14 mouse cellular contexts compared by ENCODE assay signal in genomic region chr9:68656796-68657130, GRCm38 (mm10). TPM values are rescaled to one million over a fixed set of nuclear protein-coding genes. Genes with fewer than 3 reads are reported as not detected.
DNase-seq lines count a peak whose midpoint lies in the region; ATAC-seq and TF ChIP-seq lines count a peak whose summit lies in the region.
"Had no signal": no experiment of that assay in that cellular context is flagged by ENCODE, and none has a peak within 500 bp of the region (broad histone marks: within the 10 kb centered on the region; RNA-seq: fewer than 3 reads in every experiment).

No protein-coding gene starts in this region.

- H3K4me2 ChIP-seq in hindbrain, embryonic 14.5 days (replicated peaks): peak overlapping the region; percentile 86; the same call in 1 of the 2 replicates
- no peak overlapping the region for H3K4me2 ChIP-seq in hindbrain, embryonic 12.5 days (replicated peaks)
- H3K4me2 ChIP-seq in midbrain, embryonic 13.5 days (replicated peaks): 0 out of 2 replicates have a peak overlapping the region, but pooled peaks have one; percentile 73
- H3K4me2 ChIP-seq in hindbrain, embryonic 16.5 days (ENCODE audit: low read length): peak overlapping the region; percentile 21
- H3K4me2 ChIP-seq in liver, postnatal 0 days (ENCODE audit: low read depth, low read length): no peak overlapping the region
- H3K4me2 ChIP-seq: heart, embryonic 13.5 days had no signal

- H3K4me1 ChIP-seq in hindbrain, embryonic 14.5 days (replicated peaks; ENCODE audit: control insufficient read depth, insufficient read depth, low read length): peaks cover 7% of the 10 kb centered on the region
- peaks cover 16% of the 10 kb centered on the region for H3K4me1 ChIP-seq in hindbrain, embryonic 12.5 days
- H3K4me1 ChIP-seq in midbrain, embryonic 13.5 days (replicated peaks): peaks cover 26% of the 10 kb centered on the region
- H3K4me1 ChIP-seq in midbrain, embryonic 10.5 days: peaks cover 42% of the 10 kb centered on the region
- peaks cover 10% of the 10 kb centered on the region for H3K4me1 ChIP-seq in hindbrain, embryonic 16.5 days (ENCODE audit: control insufficient read depth, insufficient read depth, low read depth, low read length)
- 0 out of 2 replicates have a peak, but pooled peaks cover 5% of the 10 kb centered on the region for H3K4me1 ChIP-seq in liver, postnatal 0 days (ENCODE audit: insufficient read depth)

- no peak for TF ChIP-seq EP300 in liver, postnatal 0 days (IDR thresholded peaks at IDR 0.05; ENCODE audit: low read depth)

- no peak overlapping the region for H3K9ac ChIP-seq in hindbrain, embryonic 14.5 days
- H3K9ac ChIP-seq in hindbrain, embryonic 12.5 days: no peak overlapping the region
- H3K9ac ChIP-seq in midbrain, embryonic 13.5 days (replicated peaks): no peak overlapping the region
- no peak overlapping the region for H3K9ac ChIP-seq in hindbrain, embryonic 16.5 days (ENCODE audit: low read depth, low read length)
- no peak overlapping the region for H3K9ac ChIP-seq in liver, postnatal 0 days (replicated peaks)
- H3K9ac ChIP-seq: embryonic facial prominence, embryonic 12.5 days; forebrain, embryonic 15.5 days; heart, embryonic 13.5 days had no signal

- 51% methylated on average over 6 of the region's 6 CpGs for WGBS in hindbrain, embryonic 14.5 days
- WGBS in hindbrain, embryonic 12.5 days: 49% methylated on average over 6 of the region's 6 CpGs
- WGBS in midbrain, embryonic 13.5 days: 47% methylated on average over 6 of the region's 6 CpGs
- 48% methylated on average over 6 of the region's 6 CpGs for WGBS in midbrain, embryonic 10.5 days
- 44% methylated on average over 6 of the region's 6 CpGs for WGBS in hindbrain, embryonic 16.5 days
- 57% methylated on average over 6 of the region's 6 CpGs for WGBS in liver, postnatal 0 days (ENCODE audit: insufficient replicate concordance)

- no peak overlapping the region for H3K4me3 ChIP-seq in hindbrain, embryonic 14.5 days (replicated peaks; ENCODE audit: low read length)
- no peak overlapping the region for H3K4me3 ChIP-seq in hindbrain, embryonic 12.5 days
- no peak overlapping the region for H3K4me3 ChIP-seq in midbrain, embryonic 13.5 days (replicated peaks)
- H3K4me3 ChIP-seq in midbrain, embryonic 10.5 days: no peak overlapping the region
- no peak overlapping the region for H3K4me3 ChIP-seq in hindbrain, embryonic 16.5 days (ENCODE audit: low read length)
- H3K4me3 ChIP-seq in liver, postnatal 0 days (ENCODE audit: low read depth, low read length): no peak overlapping the region
- H3K4me3 ChIP-seq: embryonic facial prominence, embryonic 12.5 days; forebrain, embryonic 15.5 days; heart, embryonic 13.5 days had no signal

- H3K27me3 ChIP-seq in hindbrain, embryonic 14.5 days (ENCODE audit: control insufficient read depth, insufficient read depth, low read length): no peaks in the 10 kb centered on the region
- no peaks in the 10 kb centered on the region; the same call in 1 of the 2 replicates for H3K27me3 ChIP-seq in hindbrain, embryonic 12.5 days
- no peaks in the 10 kb centered on the region for H3K27me3 ChIP-seq in midbrain, embryonic 13.5 days
- H3K27me3 ChIP-seq in midbrain, embryonic 10.5 days (ENCODE audit: low read depth, poor library complexity, severe bottlenecking): peaks cover 19% of the 10 kb centered on the region
- H3K27me3 ChIP-seq in hindbrain, embryonic 16.5 days (replicated peaks; ENCODE audit: control insufficient read depth, insufficient read depth, low read length): no peaks in the 10 kb centered on the region
- H3K27me3 ChIP-seq in liver, postnatal 0 days (ENCODE audit: insufficient read depth, low read length): peaks cover 22% of the 10 kb centered on the region
- H3K27me3 ChIP-seq: embryonic facial prominence, embryonic 12.5 days; forebrain, embryonic 15.5 days had no signal

- no peak for ATAC-seq in hindbrain, embryonic 14.5 days (ENCODE audit: low FRiP score)
- ATAC-seq in hindbrain, embryonic 12.5 days (ENCODE audit: low FRiP score): no peak
- no peak for ATAC-seq in midbrain, embryonic 13.5 days
- ATAC-seq in hindbrain, embryonic 16.5 days: no peak
- no peak for ATAC-seq in liver, postnatal 0 days
- ATAC-seq: forebrain, embryonic 15.5 days; intestine, embryonic 16.5 days had no signal

- H3K27ac ChIP-seq in hindbrain, embryonic 14.5 days: no peak overlapping the region
- H3K27ac ChIP-seq in hindbrain, embryonic 12.5 days: no peak overlapping the region
- no peak overlapping the region for H3K27ac ChIP-seq in midbrain, embryonic 13.5 days
- no peak overlapping the region for H3K27ac ChIP-seq in midbrain, embryonic 10.5 days (replicated peaks)
- H3K27ac ChIP-seq in hindbrain, embryonic 16.5 days (ENCODE audit: low read depth, low read length): no peak overlapping the region
- H3K27ac ChIP-seq in liver, postnatal 0 days (ENCODE audit: low read depth): no peak overlapping the region
- H3K27ac ChIP-seq: embryonic facial prominence, embryonic 12.5 days; forebrain, embryonic 15.5 days; heart, embryonic 13.5 days had no signal

- no peak for TF ChIP-seq CTCF in liver, postnatal 0 days (IDR thresholded peaks at IDR 0.05; ENCODE audit: low read depth)

- DNase-seq in cerebellum, postnatal 25 days: peak; percentile 34 to 46
- no peak for DNase-seq in cerebellum, postnatal 4 days (ENCODE audit: low spot score in 2 of 2)
- DNase-seq in hindbrain, embryonic 14.5 days (ENCODE audit: low spot score): no peak
- DNase-seq in midbrain, embryonic 10.5 days (ENCODE audit: low spot score): no peak
- DNase-seq in liver, postnatal 0 days: no peak
- DNase-seq: gastrocnemius, postnatal 10 days; heart, postnatal 36 days had no signal

- no peaks in the 10 kb centered on the region for H3K9me3 ChIP-seq in hindbrain, embryonic 14.5 days (ENCODE audit: control insufficient read depth, low read length)
- H3K9me3 ChIP-seq in hindbrain, embryonic 12.5 days (replicated peaks): no peaks in the 10 kb centered on the region
- no peaks in the 10 kb centered on the region for H3K9me3 ChIP-seq in midbrain, embryonic 13.5 days
- no peaks in the 10 kb centered on the region for H3K9me3 ChIP-seq in midbrain, embryonic 10.5 days (replicated peaks)
- no peaks in the 10 kb centered on the region for H3K9me3 ChIP-seq in hindbrain, embryonic 16.5 days (ENCODE audit: control insufficient read depth, low read length)
- H3K9me3 ChIP-seq in liver, postnatal 0 days (ENCODE audit: low read length): no peaks in the 10 kb centered on the region
- H3K9me3 ChIP-seq: embryonic facial prominence, embryonic 12.5 days; forebrain, embryonic 15.5 days; heart, embryonic 13.5 days had no signal

- no peaks in the 10 kb centered on the region for H3K36me3 ChIP-seq in hindbrain, embryonic 14.5 days (replicated peaks; ENCODE audit: control insufficient read depth, insufficient read depth)
- no peaks in the 10 kb centered on the region for H3K36me3 ChIP-seq in hindbrain, embryonic 12.5 days
- H3K36me3 ChIP-seq in midbrain, embryonic 13.5 days: no peaks in the 10 kb centered on the region
- H3K36me3 ChIP-seq in midbrain, embryonic 10.5 days: no peaks in the 10 kb centered on the region
- no peaks in the 10 kb centered on the region for H3K36me3 ChIP-seq in hindbrain, embryonic 16.5 days (ENCODE audit: control insufficient read depth, insufficient read depth, low read length)
- H3K36me3 ChIP-seq in liver, postnatal 0 days (replicated peaks; ENCODE audit: insufficient read depth, low read length): no peaks in the 10 kb centered on the region
- H3K36me3 ChIP-seq: embryonic facial prominence, embryonic 12.5 days; forebrain, embryonic 15.5 days; heart, embryonic 13.5 days had no signal

RNA-seq across cellular contexts. Expression of gene Rora, which starts 3.2 kb away (rescaled TPM):
- 22.0 and 28.1 TPM in 2 replicates for polyA plus RNA-seq in hindbrain, embryonic 14.5 days (2014; fragmentation: Nextera tagmentation; extraction: Ambion mirVana)
- polyA plus RNA-seq in hindbrain, embryonic 12.5 days (2016; fragmentation: Nextera tagmentation; extraction: Ambion mirVana): 7.6 and 7.8 TPM in 2 replicates
- polyA plus RNA-seq in midbrain, embryonic 13.5 days (2015; fragmentation: Nextera tagmentation; extraction: Ambion mirVana): 21.0 and 29.7 TPM in 2 replicates
- 4.1 and 4.9 TPM in 2 replicates for polyA plus RNA-seq in midbrain, embryonic 10.5 days (2016; fragmentation: Nextera tagmentation; extraction: Ambion mirVana)
- polyA plus RNA-seq in hindbrain, embryonic 16.5 days (2015; fragmentation: Nextera tagmentation; extraction: Ambion mirVana): 38.3 and 40.0 TPM in 2 replicates
- 22.7 and 23.1 TPM in 2 replicates for polyA plus RNA-seq in liver, postnatal 0 days (2015; fragmentation: Nextera tagmentation; extraction: Ambion mirVana)

Comparison
In these comparisons a context has a peak if more than half of its experiments do, and no peak if none do; other contexts are left out.
1. DNase-seq: peak in cerebellum, postnatal 25 days (2 of 2); none in cerebellum, postnatal 4 days (0 of 2), hindbrain, embryonic 14.5 days (single experiment), midbrain, embryonic 10.5 days (single experiment) and liver, postnatal 0 days (single experiment).
2. H3K4me2 ChIP-seq: peak in hindbrain, embryonic 14.5 days (single experiment), midbrain, embryonic 13.5 days (single experiment) and hindbrain, embryonic 16.5 days (single experiment); none in hindbrain, embryonic 12.5 days (single experiment) and liver, postnatal 0 days (single experiment).